Mouse (Mus musculus) layer of hippocampus, postnatal 14 days (tissue): ENCODE measurements around the gene Insr. TPM values are rescaled to one million over a fixed set of nuclear protein-coding genes. Genes with fewer than 3 reads are reported as not detected.
"Not testable (repeated sequence)": the region's sequence is repeated elsewhere in the genome, so short reads cannot be mapped to it uniquely, and the experiment has no call there.

Experiments used
- DNase-seq, 2 experiments: peaks; one replicate each; pipeline ENCODE4 v3.0.0; 2021 to 2022; ENCODE audit warnings: low spot score in 2 of 2, mixed read lengths in 1 of 2
- microRNA-seq, 2 experiments: library from miRNA; unstranded; fragments of <30 nt; microRNA quantifications; one replicate each; pipeline ENCODE4 v1.2.0; 2021
- total RNA-seq, 2 experiments: library from RNA; stranded (reverse); gene quantifications; 2 replicates each; pipeline ENCODE4 v1.2.3; 2021

Gene Insr
- total RNA-seq, 2 experiments from 2014 or later, result 47.2 to 54.2 TPM

- no peak for DNase-seq
Observed at GRCm38 (mm10) chr8:3204758-3205443, 74.5 kb downstream of the Insr start.

GRCm38 (mm10) chr8:3202792-3203191 lies 76.6 kb downstream of the Insr start:
- DNase-seq, result no peak

DNA sequence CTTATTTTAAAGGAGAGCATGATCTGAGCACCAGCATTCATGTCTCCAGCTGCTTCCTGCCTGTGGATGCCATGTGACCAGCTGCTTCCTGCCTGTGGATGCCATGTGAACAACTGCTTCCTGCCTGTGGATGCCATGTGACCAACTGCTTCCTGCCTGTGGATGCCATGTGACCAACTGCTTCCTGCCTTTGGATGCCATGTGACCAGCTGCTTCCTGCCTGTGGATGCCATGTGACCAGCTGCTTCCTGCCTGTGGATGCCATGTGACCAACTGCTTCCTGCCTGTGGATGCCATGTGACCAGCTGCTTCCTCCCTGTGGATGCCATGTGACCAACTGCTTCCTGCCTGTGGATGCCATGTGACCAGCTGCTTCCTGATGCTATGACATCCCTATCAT lies 85.1 kb downstream of the Insr start:
- not testable (repeated sequence) for DNase-seq

DNA sequence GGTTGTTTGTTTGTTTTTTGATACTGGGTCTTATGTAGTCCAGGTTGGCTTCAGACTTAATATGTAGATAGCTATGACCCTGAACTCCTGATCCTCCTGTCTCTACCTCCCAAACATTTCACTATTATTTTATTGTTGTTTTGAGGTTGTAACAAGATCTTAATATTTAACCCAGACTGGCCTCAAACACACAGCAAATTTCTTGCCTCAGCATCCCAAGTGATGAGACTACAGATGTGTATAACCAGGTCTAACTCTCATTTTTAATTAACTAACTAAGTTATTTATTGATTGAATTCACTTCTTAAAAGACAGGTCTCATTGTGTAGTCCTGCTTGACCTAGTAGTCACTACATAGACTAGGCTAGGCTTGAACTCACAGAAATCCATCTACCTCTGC lies 88.4 kb downstream of the Insr start:
- DNase-seq, result no peak

DNA sequence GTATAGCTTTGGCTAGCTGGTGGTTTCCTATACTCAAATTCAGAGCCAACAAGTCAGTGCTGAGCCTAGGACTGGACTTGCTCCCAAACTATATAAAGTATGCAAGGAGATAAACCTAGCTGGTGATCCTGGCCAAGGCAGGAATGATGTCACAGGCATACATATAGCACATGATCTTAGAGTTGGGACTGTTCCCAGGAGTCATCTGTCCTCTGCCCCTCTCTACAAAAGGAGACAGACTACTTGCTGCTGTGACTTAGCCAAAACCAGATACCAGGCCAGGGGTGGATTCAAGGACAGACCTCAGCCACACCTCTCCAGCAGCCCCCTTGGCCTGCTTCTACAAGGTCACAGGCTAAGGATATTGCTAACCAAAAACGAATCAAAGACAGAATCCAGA lies 92.0 kb downstream of the Insr start:
- no peak for DNase-seq

DNA sequence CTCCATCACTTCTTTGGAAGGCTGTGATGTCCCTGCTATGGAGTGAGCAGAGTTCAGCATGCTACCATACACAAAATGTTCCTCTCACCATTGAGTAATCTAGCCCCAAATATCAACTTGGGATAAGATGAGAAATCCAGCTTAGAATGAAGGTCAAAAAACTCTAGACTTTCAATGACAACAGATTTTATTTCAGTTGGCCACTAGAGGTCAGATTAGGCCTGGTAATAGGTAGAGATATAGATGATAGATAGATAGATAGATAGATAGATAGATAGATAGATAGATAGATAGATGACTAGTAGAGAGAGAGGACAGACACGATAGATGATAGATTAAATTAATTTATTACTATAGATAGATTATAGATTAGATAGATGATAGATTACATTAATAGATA lies 99.5 kb downstream of the Insr start:
- peak in 1 of 2 experiments; percentile 49 for DNase-seq

GRCm38 (mm10) chr8:3177440-3177839 lies 102.0 kb downstream of the Insr start:
- no peak for DNase-seq

- no peak for DNase-seq
Observed at GRCm38 (mm10) chr8:3172246-3172645, 107.2 kb downstream of the Insr start.

DNA sequence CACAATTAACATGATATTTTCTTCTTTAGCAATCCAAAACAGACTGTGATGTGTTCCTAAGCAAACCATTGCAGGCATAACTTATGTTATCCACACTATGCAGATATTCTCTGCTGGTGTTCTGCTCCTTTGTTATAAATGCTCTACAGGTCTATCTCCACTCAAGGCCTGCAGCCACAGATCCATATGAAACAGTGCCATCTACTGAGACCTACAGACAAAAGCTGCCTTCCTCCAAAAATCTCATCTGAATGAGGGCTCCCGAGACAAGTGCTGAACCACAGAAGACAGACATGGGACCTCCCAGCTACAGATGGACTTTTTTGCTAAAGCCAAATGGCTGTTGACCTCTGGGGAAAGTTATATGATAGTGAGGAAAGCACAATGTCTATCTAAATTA lies 132.9 kb downstream of the Insr start:
- no peak for DNase-seq

- DNase-seq, result not testable (repeated sequence)
Observed at GRCm38 (mm10) chr8:3100416-3100815, 179.0 kb downstream of the Insr start.

Small RNA genes within 50 kb of the gene (microRNA-seq; reads per million reads assigned to microRNA genes)
- 0 reads per million in 2 experiments for gene Gm25775

Other genes starting within 250 kb of the Insr start
- gene A430078G23Rik, start 73.8 kb upstream of the Insr start, total RNA-seq, result under 1 TPM; 0.14 to 0.36 TPM
- 10 to 100 TPM; 34.5 to 39.5 TPM for gene Arhgef18, start 113.4 kb upstream of the Insr start, total RNA-seq
- gene Pex11g, start 188.1 kb upstream of the Insr start, total RNA-seq, result 1 to 10 TPM in 1 of 2 experiments, under 1 TPM in 1; 0.91 to 1.8 TPM
- under 1 TPM in 1 of 2 experiments, not detected in 1; 0.28 TPM for gene Tex45, start 191.2 kb upstream of the Insr start, total RNA-seq
- gene Zfp358, start 213.5 kb upstream of the Insr start, total RNA-seq, result 10 to 100 TPM; 25.3 to 27.4 TPM
- gene Mcoln1, start 220.8 kb upstream of the Insr start, total RNA-seq, result 10 to 100 TPM; 63.3 to 77.4 TPM
- gene Pnpla6, start 235.8 kb upstream of the Insr start, total RNA-seq, result 10 to 100 TPM; 64.8 to 71.0 TPM